Mouse (Mus musculus) heart, postnatal 4 days (tissue): ENCODE data around the gene Cdt1. TPM values are rescaled to one million over a fixed set of nuclear protein-coding genes. Genes with fewer than 3 reads are reported as not detected.
A peak's percentile ranks its signal among the peaks of the same experiment; 100 is the strongest.
"Not testable (repeated sequence)": the region's sequence is repeated elsewhere in the genome, so short reads cannot be mapped to it uniquely, and the experiment has no call there.

Experiments used
- DNase-seq: peaks from one replicate; pipeline ENCODE4 v3.0.0; 2021
- total RNA-seq, 2 experiments: library from RNA; stranded (reverse); gene quantifications; 2 replicates each; pipeline ENCODE4 v1.2.3; 2021

Gene Cdt1
- total RNA-seq, 2 experiments from 2014 or later = 36.5 to 38.2 TPM

DNA sequence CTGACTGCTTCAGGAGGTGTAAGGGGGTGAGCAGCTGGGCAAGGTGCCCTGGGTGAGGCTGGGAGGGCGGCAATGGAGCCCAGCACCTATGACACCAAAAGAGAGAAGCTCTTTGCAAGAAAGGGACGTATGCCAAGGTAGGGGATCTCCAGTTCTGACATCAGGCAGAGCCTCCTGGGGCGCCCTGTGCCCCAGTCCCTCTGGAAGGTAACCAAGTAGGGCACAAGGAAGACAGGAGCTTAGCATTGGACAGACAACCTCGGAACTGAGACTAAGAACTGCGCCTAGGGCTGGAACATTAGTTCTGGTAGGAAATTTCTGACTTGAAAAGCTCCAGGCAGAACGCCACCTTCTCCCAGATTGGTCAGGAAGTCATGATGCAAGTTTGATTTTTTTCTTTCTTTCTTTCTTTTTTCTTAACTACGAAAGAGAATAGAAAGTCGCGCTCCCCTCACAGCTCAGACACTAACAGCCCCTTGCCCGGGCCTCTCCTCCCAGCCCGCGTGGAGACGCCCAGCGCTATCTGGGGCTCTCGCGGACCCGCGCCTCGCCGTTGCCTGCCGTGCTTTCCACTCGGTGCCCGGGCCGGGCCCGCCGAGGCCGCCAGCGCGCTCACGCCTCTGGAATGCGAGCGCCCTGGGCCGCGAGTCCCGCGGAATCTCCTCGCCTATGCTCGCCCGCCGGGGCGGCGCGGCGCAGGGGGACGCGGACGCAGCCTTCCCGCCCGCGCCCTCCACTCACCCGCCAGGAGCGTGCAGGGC lies 17.4 kb upstream of the Cdt1 start:
- peak; percentile 75 for DNase-seq

GRCm38 (mm10) chr8:122550995-122551264 lies 16.9 kb upstream of the Cdt1 start:
- no peak for DNase-seq

- DNase-seq = peak; percentile 96
These were observed 16.4 kb upstream of the Cdt1 start, which contains the start of gene Piezo1 for GRCm38 (mm10) chr8:122551265-122552051. Gene Piezo1, minus strand, starts transcription at chr8:122551329.

GRCm38 (mm10) chr8:122554786-122555185 lies 13.0 kb upstream of the Cdt1 start:
- no peak for DNase-seq

DNA sequence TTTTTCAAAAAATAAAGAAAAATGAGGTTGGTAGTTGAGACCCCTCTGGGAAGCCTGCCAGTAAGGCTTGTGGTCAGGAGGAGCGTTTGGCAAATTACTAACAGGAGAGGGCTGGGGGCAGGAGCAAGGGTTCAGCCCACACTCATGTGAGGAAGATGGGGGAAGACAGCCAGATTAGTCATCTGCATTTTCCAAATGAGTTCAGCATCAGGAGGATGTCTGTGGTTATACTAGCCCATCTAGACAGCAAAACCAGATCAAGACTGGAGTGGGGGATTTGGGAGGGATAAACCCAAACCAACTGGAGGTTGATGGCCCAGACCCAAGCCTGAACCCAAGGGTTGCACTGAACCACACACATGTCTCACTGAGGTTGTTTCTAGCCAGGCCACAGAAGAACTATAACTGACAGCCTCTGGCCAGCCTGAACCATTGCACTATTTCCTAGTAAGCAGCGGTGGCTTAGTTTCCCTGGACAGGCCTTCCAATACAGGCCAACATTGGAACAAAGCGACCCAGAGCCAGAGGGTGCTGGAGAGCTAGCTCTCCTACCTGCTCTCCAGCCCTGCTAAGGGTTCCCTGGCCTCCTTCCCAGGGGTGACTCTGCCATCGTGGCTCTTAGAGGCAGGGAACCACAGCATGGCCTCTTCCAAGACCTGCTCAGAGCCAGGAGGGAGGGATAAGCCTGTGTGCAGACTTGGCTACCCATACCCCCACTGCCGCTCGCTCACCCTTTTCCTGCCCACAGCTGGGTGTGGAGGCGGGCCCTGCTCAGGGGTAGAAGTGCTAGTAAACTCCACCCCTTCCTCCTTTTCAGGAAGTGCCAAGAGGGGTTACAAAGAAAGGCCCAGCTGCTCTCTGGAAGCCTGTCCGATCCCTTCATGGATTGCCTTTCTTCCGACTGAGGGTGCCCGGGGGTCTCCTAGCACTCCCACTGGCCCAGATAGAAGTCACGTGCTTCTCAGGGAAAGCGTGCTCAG lies 11.5 kb upstream of the Cdt1 start:
- DNase-seq = peak; percentile 61

GRCm38 (mm10) chr8:122557248-122558038 lies 10.4 kb upstream of the Cdt1 start:
- DNase-seq = no peak

DNA sequence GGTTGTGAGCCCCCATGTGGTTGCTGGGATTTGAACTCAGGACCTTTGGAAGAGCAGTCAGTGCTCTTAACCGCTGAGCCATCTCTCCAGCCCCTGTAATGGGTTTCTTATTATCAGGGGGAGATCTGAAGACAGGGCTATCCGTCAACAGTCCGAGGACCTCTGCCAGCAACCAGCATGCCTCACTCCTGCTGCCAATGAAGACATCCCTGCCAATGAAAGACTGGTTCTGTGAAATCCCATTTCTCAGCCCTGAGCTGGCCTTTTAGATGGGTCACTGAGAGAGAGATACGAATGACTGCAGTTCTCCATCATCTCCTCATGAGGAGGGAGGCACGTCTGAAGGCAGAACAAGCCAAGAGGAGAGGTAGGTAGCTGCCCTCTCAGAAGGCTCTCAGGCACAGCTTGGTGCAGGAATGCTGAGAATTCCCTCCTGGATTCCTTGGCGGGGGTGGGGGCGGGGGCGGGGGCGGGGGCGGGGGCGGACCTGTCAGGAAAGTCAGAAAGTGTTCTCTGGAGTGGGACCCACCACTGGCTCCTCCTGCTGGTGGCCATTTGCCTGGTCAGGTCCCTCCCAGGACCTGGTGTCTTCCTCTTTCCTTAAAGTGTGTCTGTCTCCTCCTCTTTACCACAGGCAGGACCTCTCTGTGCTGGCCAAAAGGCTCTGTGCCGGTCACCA lies 9.0 kb upstream of the Cdt1 start:
- DNase-seq = no peak

GRCm38 (mm10) chr8:122561199-122561598 lies 6.6 kb upstream of the Cdt1 start:
- no peak for DNase-seq

DNA sequence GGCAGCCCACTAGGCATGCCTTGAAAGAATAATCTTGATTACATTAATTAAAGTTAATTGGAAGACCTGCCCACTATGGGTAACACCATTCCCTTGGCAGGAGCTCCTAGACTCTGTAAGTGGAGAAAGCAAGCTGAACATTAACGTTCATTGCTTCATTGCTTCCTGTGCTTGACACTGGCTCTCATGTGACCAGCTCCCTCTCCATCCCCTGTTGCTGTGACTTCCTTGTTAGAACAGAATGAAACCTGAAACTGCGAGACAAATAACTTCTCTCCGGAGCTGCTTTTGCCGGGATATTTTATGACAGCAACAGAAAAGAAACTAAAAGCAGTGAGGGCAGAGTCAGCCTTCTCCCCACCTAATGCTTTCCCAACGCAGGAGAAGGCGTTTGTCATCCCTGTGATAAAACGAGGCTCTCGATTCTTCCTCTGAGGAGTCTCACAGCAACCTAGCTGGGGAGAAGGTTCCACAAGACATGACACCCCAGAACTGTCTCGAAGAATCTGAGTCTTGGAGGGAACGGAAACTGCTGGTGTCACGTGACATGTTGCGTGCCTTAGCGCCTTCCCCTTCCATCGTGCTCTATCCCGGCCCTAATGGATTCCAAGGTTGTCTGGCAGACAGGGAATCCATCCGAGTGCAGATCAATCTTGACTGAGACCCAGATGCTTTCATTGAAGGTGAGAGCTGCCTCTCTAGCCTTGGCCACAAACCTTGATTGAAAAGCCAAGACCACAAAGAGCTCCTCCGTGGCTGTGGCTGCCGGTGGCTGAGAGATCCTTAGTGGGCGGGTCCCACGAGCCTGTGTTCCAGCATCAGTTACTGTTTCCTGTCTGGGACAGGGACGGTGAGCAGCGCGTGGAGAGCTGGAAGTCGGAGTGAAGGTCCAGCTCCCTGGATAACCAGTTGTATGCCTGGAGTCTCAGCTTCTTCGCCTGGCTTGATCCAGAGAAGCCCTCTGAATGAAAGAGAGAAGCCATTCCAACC lies 3.2 kb upstream of the Cdt1 start:
- DNase-seq = no peak

DNA sequence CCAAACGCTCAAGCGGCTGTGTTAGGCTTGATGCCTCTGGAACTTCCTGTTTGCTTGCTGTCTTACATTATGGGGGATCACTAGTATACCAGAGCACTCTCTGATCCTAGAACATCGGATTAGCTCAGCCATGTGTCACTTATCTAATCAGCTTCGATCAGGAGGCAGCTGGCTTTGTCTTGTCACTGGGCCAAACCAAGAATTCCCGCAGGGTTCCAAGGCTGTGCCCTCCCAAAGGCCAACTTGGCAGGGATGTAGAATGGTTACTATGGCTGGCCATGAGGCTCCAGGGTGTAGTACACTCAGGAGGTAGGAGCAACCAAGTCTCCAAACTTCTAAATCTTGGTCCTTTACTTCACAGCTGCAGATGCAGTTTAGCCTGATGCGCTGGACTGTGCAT lies 1.0 kb upstream of the Cdt1 start:
- DNase-seq = peak; percentile 51

DNA sequence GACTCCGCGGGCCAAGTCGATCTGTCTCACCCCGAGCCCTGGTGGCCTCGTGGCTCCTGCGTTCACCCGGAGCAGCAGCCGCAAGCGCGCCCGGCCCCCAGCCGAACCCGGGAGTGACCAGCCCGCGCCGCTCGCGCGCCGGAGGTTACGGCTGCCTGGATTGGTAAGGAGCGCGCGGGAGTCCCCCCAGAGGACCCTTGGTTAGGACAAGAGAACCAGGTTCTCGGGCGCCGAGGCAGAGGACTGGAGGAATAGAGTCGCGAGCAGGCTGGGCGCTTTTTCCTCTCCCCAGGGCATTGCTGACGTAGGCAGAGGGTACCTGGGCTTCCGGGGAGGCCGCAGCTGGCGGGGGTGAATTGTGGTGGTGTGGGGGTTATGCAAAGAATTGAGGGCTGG lies 292 bp downstream of the Cdt1 start:
- DNase-seq = no peak

DNA sequence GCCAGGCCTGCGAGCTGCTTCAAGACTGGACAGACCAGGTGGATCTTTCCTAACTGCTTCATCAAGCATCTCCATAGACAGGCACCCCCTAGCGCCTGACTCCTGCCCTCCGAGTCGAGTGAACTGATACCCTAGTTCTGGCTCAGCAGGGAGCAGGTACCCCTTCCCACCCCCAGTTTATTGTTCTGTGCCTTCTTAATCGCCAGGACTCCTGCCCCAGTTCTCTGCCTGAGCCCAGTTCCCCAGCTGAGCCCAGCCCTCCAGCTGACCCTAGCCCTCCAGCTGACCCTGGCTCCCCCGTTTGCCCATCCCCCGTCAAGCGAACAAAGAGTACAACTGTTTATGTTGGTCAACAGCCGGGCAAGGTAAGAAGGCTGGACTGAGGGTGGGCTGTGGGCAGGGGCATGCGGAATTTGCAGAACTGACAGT lies 1.1 kb downstream of the Cdt1 start:
- no peak for DNase-seq

- no peak for DNase-seq
These were observed 1.5 kb downstream of the Cdt1 start for GRCm38 (mm10) chr8:122569329-122569728.

- no peak for DNase-seq
These were observed 2.2 kb downstream of the Cdt1 start for GRCm38 (mm10) chr8:122569996-122570395.

DNA sequence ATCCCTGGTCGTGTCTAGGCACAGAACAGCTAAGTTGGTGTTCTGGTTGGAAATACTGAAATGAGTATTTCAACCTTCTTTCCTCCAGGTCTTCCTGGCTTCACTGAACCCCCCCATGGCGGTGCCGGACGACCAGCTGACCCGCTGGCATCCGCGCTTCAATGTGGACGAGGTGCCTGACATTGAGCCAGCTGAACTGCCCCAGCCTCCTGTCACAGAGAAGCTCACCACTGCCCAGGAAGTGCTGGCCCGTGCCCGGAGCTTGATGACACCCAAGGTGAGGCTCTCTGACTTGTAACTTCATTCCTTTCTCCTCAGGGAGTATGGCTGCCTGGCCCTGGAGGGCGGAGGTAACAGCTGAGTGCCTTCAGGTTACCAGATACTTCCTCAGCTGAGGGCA lies 3.3 kb downstream of the Cdt1 start:
- DNase-seq = no peak

- DNase-seq = no peak
These were observed 4.0 kb downstream of the Cdt1 start for GRCm38 (mm10) chr8:122571750-122572267.

GRCm38 (mm10) chr8:122572751-122573150 lies 4.9 kb downstream of the Cdt1 start:
- DNase-seq = no peak

DNA sequence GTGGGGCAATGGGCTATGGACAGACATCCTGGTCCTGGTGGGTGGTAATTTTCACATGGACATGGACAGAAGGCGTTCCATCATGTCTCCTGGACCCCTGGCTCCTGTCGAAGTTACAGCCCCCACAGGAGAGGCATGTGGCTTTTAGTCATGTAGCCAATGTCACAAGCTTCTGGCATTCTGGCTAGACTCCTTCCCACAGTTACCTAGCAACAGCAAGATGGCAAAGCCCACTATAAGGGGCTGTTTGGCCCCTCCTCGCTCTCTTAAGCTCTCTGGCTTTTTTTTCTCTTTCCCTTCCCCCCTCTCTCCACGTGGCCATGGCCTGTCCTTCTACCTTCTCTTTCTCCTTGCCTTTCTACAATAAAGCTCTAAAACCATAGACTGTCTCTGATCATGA lies 5.4 kb downstream of the Cdt1 start:
- not testable (repeated sequence) for DNase-seq

GRCm38 (mm10) chr8:122573577-122573976 lies 5.8 kb downstream of the Cdt1 start:
- no peak for DNase-seq

DNA sequence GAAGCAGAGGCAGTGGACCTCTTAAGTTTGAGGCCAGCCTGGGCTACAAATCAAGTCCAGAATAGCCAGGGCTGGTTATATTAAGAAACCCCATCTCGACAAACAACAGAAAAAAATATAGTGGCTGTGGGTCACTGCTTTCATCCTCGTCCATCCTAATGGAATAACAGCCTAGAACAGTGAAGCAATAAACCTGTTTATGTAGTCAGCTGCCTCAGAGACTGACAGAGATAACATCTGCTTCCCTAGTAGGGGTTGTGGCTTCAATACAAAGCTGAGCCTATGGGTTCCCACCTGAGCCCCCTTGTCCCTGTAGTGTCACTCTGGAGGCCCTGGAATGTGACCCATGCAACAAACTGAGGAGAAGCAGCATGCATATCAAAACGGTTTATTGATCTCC lies 6.4 kb downstream of the Cdt1 start:
- no peak for DNase-seq
